Mouse (Mus musculus): ENCODE results near the gene Lamc1.

The Lamc1 gene

GRCm38 (mm10) chr1:153252540-153253210 is 79.9 kb downstream of the Lamc1 start:
- no peak for DNase-seq

- DNase-seq, result no peak
These were observed 80.9 kb downstream of the Lamc1 start for GRCm38 (mm10) chr1:153251590-153252206.

- no peak for DNase-seq
These were observed 91.2 kb downstream of the Lamc1 start for GRCm38 (mm10) chr1:153241346-153241745.

GRCm38 (mm10) chr1:153235576-153235975 is 97.0 kb downstream of the Lamc1 start:
- DNase-seq, result no peak

GRCm38 (mm10) chr1:153231681-153232080 is 100.9 kb downstream of the Lamc1 start:
- DNase-seq, result no peak

- DNase-seq, result no peak
These were observed 104.7 kb downstream of the Lamc1 start for GRCm38 (mm10) chr1:153227916-153228315.

GRCm38 (mm10) chr1:153227096-153227495 is 105.5 kb downstream of the Lamc1 start:
- no peak for DNase-seq

GRCm38 (mm10) chr1:153225786-153226725 is 106.5 kb downstream of the Lamc1 start:
- DNase-seq, result no peak

- DNase-seq, result no peak
These were observed 108.3 kb downstream of the Lamc1 start for GRCm38 (mm10) chr1:153224331-153224730.

- DNase-seq, result no peak
These were observed 113.2 kb downstream of the Lamc1 start for GRCm38 (mm10) chr1:153219376-153219775.

GRCm38 (mm10) chr1:153216516-153216915 is 116.1 kb downstream of the Lamc1 start:
- DNase-seq, result no peak

- DNase-seq, result no peak
These were observed 116.9 kb downstream of the Lamc1 start for GRCm38 (mm10) chr1:153215676-153216075.

GRCm38 (mm10) chr1:153210992-153211391 is 121.6 kb downstream of the Lamc1 start:
- DNase-seq, result no peak

GRCm38 (mm10) chr1:153210198-153210597 is 122.4 kb downstream of the Lamc1 start:
- no peak for DNase-seq

GRCm38 (mm10) chr1:153202195-153202594 is 130.4 kb downstream of the Lamc1 start:
- DNase-seq, result no peak

GRCm38 (mm10) chr1:153201448-153201847 is 131.1 kb downstream of the Lamc1 start:
- no peak for DNase-seq

GRCm38 (mm10) chr1:153197316-153197850 is 135.2 kb downstream of the Lamc1 start:
- no peak for DNase-seq

GRCm38 (mm10) chr1:153192945-153193344 is 139.6 kb downstream of the Lamc1 start:
- no peak for DNase-seq

GRCm38 (mm10) chr1:153192379-153192778 is 140.2 kb downstream of the Lamc1 start:
- DNase-seq, result no peak

GRCm38 (mm10) chr1:153191943-153192329 is 140.7 kb downstream of the Lamc1 start:
- peak; percentile 93 for DNase-seq

- DNase-seq, result peak; percentile 68
These were observed 141.2 kb downstream of the Lamc1 start for GRCm38 (mm10) chr1:153191237-153191942.

- no peak for DNase-seq
These were observed 144.5 kb downstream of the Lamc1 start for GRCm38 (mm10) chr1:153188081-153188480.
